Comparison of ENCODE assay signal across 8 mouse cellular contexts in the genomic region with DNA sequence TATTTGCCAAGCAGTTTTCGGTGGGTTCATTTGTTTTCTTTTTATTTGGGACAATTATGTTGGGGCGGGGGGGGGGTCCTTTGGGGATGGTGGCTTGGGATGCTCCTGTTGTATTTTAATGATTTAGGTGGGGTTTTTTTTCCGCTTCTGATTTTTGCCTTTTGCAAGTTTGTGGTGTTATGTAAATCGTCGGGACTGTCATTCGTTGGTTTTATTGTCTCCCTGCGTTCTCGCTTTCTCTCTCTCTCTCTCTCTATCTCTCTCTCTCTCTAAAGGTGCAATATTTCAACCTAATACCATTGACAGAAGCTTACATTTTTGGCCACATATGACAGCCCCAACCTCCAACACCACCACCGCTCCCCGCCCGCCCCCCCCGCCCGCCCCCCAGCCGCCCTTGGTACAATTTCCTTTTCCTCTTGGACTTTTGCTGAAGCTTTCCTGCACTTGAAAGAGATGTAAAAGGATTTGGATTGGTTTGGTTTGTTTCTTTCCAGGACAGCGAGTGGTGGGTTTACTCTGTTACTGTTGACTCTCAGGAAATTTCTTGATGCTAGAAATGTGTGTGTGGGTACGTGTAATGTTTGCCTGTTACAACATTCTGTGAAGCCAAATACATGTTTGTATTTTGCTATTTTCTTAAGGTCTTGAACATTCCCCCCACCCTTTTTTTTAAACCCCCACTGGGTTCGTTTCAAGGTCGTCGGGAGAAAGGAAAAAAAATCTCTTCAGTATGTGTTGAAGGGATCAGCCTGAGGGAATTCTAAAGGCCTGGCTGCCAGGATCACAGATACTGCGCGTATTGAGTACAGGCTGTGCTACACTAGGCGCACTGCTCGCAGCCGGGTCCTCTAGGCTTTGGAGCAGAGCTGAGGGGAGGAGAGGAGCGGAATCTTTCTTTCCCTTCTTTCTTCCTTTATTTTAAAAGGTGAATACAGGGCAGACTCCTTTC. TPM values are rescaled to one million over a fixed set of nuclear protein-coding genes. Genes with fewer than 3 reads are reported as not detected.
DNase-seq lines count a peak whose midpoint lies in the region; ATAC-seq and TF ChIP-seq lines count a peak whose summit lies in the region.

No protein-coding gene starts in this region.

- 5% methylated on average over 25 of the region's 25 CpGs for WGBS in embryonic facial prominence, embryonic 15.5 days
- WGBS in hindbrain, embryonic 11.5 days, result under 1% methylated on average over 25 of the region's 25 CpGs
- 3% methylated on average over 25 of the region's 25 CpGs for whole genome bisulfite sequencing in limb, embryonic 14.5 days

- TF ChIP-seq POLR2A in limb, embryonic 14.5 days (IDR thresholded peaks at IDR 0.05; ENCODE audit: borderline replicate concordance, extremely low read depth, insufficient read depth, insufficient read length), result no peak

- no peaks in the 10 kb centered on the region for H3K27me3 ChIP-seq in embryonic facial prominence, embryonic 15.5 days
- H3K27me3 ChIP-seq in hindbrain, embryonic 11.5 days (ENCODE audit: control insufficient read depth, insufficient read depth, low read length), result peaks cover 25% of the 10 kb centered on the region
- no peaks in the 10 kb centered on the region; the same call in 1 of the 2 replicates for H3K27me3 ChIP-seq in limb, embryonic 14.5 days (ENCODE audit: control insufficient read depth, insufficient read depth, low read length)

- intact Hi-C loops in gastrocnemius, postnatal 14 days (cut with DNase I; ENCODE audit: low total_unique reads), result no loop called here

- H3K36me3 ChIP-seq in embryonic facial prominence, embryonic 15.5 days, result no peaks in the 10 kb centered on the region
- H3K36me3 ChIP-seq in hindbrain, embryonic 11.5 days (ENCODE audit: control insufficient read depth, insufficient read depth, low read length), result no peaks in the 10 kb centered on the region
- H3K36me3 ChIP-seq in limb, embryonic 14.5 days (ENCODE audit: control insufficient read depth, insufficient read depth, low read length), result no peaks in the 10 kb centered on the region

- H3K9me3 ChIP-seq in embryonic facial prominence, embryonic 15.5 days (replicated peaks), result no peaks in the 10 kb centered on the region
- H3K9me3 ChIP-seq in hindbrain, embryonic 11.5 days (ENCODE audit: control insufficient read depth, low read length), result no peaks in the 10 kb centered on the region
- no peaks in the 10 kb centered on the region for H3K9me3 ChIP-seq in limb, embryonic 14.5 days (ENCODE audit: control insufficient read depth, low read length)

- peak overlapping the region; percentile 100 for H3K27ac ChIP-seq in embryonic facial prominence, embryonic 15.5 days (replicated peaks)
- H3K27ac ChIP-seq in hindbrain, embryonic 11.5 days (ENCODE audit: low read depth, low read length), result peak overlapping the region; percentile 95
- H3K27ac ChIP-seq in limb, embryonic 14.5 days (replicated peaks; ENCODE audit: low read depth, low read length), result peak overlapping the region; percentile 99

- H3K4me3 ChIP-seq in embryonic facial prominence, embryonic 15.5 days (replicated peaks), result peak overlapping the region; percentile 78
- peak overlapping the region; percentile 58 for H3K4me3 ChIP-seq in hindbrain, embryonic 11.5 days (ENCODE audit: low read depth, low read length)
- H3K4me3 ChIP-seq in limb, embryonic 14.5 days (replicated peaks; ENCODE audit: low read length), result peak overlapping the region; percentile 72

- DNase-seq in gastrocnemius, postnatal 14 days, result peak; percentile 68
- no peak for DNase-seq in gastrocnemius, adult 18-20 months (ENCODE audit: low spot score)
- peak; percentile 40 for DNase-seq in Muller cell, postnatal 12 days (ENCODE audit: inconsistent ontology term)
- DNase-seq in hindbrain, embryonic 11.5 days (ENCODE audit: low spot score), result peak; percentile 39
- DNase-seq in limb, embryonic 14.5 days (ENCODE audit: low spot score), result peak; percentile 68
- DNase-seq in retina, embryonic 14.5 days (ENCODE audit: low spot score), result peak; percentile 43
- DNase-seq in left cerebral cortex, adult 11 months (ENCODE audit: low spot score), result no peak

- H3K4me1 ChIP-seq in embryonic facial prominence, embryonic 15.5 days, result peaks cover 48% of the 10 kb centered on the region
- peaks cover 6% of the 10 kb centered on the region for H3K4me1 ChIP-seq in hindbrain, embryonic 11.5 days (replicated peaks; ENCODE audit: control insufficient read depth, insufficient read depth, low read length)
- H3K4me1 ChIP-seq in limb, embryonic 14.5 days (ENCODE audit: control insufficient read depth, insufficient read depth, low read length), result peaks cover 39% of the 10 kb centered on the region

- no peak for ATAC-seq in embryonic facial prominence, embryonic 15.5 days (ENCODE audit: insufficient number of reproducible peaks, low FRiP score, low TSS enrichment, low read depth)
- no peak for ATAC-seq in hindbrain, embryonic 11.5 days (ENCODE audit: low FRiP score)
- ATAC-seq in limb, embryonic 14.5 days (ENCODE audit: low FRiP score, low read depth), result no peak

- peak overlapping the region; percentile 86 for H3K9ac ChIP-seq in embryonic facial prominence, embryonic 15.5 days
- H3K9ac ChIP-seq in hindbrain, embryonic 11.5 days (ENCODE audit: low read depth, low read length), result peak overlapping the region; percentile 82
- H3K9ac ChIP-seq in limb, embryonic 14.5 days (ENCODE audit: low read depth, low read length, severe bottlenecking), result peak overlapping the region; percentile 85

- H3K4me2 ChIP-seq in embryonic facial prominence, embryonic 15.5 days (replicated peaks), result peak overlapping the region; percentile 96
- H3K4me2 ChIP-seq in hindbrain, embryonic 11.5 days (replicated peaks; ENCODE audit: low read depth, low read length), result peak overlapping the region; percentile 97
- peak overlapping the region; percentile 97 for H3K4me2 ChIP-seq in limb, embryonic 14.5 days (replicated peaks; ENCODE audit: low read depth, low read length, severe bottlenecking)

RNA-seq across cellular contexts. Expression of gene Bcl6, which starts 0.8 kb away (rescaled TPM):
- total RNA-seq in gastrocnemius, postnatal 14 days (2021), result 10 to 100 TPM; 26.0 to 49.8 TPM
- 10 to 100 TPM; 50.6 to 61.2 TPM for total RNA-seq in gastrocnemius, adult 18-20 months (2021)
- polyA plus RNA-seq in embryonic facial prominence, embryonic 15.5 days (2015; fragmentation: Nextera tagmentation; extraction: Ambion mirVana), result 3.0 and 3.4 TPM in 2 replicates
- 0.06 and 0.11 TPM in 2 replicates for polyA plus RNA-seq in hindbrain, embryonic 11.5 days (2014; fragmentation: Nextera tagmentation; extraction: Ambion mirVana)
- polyA plus RNA-seq in limb, embryonic 14.5 days (2012; rRNA removed), result 10.8 and 11.9 TPM in 2 replicates
- 2.5 and 2.7 TPM in 2 replicates for polyA plus RNA-seq in limb, embryonic 14.5 days (2014; fragmentation: Nextera tagmentation; extraction: Ambion mirVana)

RNA-seq across cellular contexts. Expression of gene Gm37419, which starts 1.2 kb away (rescaled TPM):
- not detected for total RNA-seq in gastrocnemius, postnatal 14 days (2021)
- not detected for total RNA-seq in gastrocnemius, adult 18-20 months (2021)
- not detected in 2 replicates for polyA plus RNA-seq in embryonic facial prominence, embryonic 15.5 days (2015; fragmentation: Nextera tagmentation; extraction: Ambion mirVana)
- not detected in 2 replicates for polyA plus RNA-seq in hindbrain, embryonic 11.5 days (2014; fragmentation: Nextera tagmentation; extraction: Ambion mirVana)
- not detected in 2 replicates for polyA plus RNA-seq in limb, embryonic 14.5 days (2012; rRNA removed)
- not detected in 2 replicates for polyA plus RNA-seq in limb, embryonic 14.5 days (2014; fragmentation: Nextera tagmentation; extraction: Ambion mirVana)

RNA-seq across cellular contexts. Expression of gene Rtp2, which starts 57.3 kb away (rescaled TPM):
- total RNA-seq in gastrocnemius, postnatal 14 days (2021), result not detected
- not detected for total RNA-seq in gastrocnemius, adult 18-20 months (2021)
- 4.4 and 5.9 TPM in 2 replicates for polyA plus RNA-seq in embryonic facial prominence, embryonic 15.5 days (2015; fragmentation: Nextera tagmentation; extraction: Ambion mirVana)
- polyA plus RNA-seq in hindbrain, embryonic 11.5 days (2014; fragmentation: Nextera tagmentation; extraction: Ambion mirVana), result not detected in 2 replicates
- polyA plus RNA-seq in limb, embryonic 14.5 days (2012; rRNA removed), result not detected in 2 replicates
- polyA plus RNA-seq in limb, embryonic 14.5 days (2014; fragmentation: Nextera tagmentation; extraction: Ambion mirVana), result not detected in 2 replicates

Comparison
In these comparisons a context has a peak if more than half of its experiments do, and no peak if none do; other contexts are left out.
1. DNase-seq: peak in gastrocnemius, postnatal 14 days (single experiment), Muller cell, postnatal 12 days (single experiment), hindbrain, embryonic 11.5 days (single experiment), limb, embryonic 14.5 days (single experiment) and retina, embryonic 14.5 days (single experiment); none in gastrocnemius, adult 18-20 months (single experiment) and left cerebral cortex, adult 11 months (single experiment).
2. Peak in every context shown above with its lines, with median percentiles within 50 percentile points of each other: H3K27ac ChIP-seq, H3K4me2 ChIP-seq, H3K4me3 ChIP-seq and H3K9ac ChIP-seq.